Mouse (Mus musculus) intestine, postnatal 0 days (tissue): ENCODE data around the gene Gm21987. TPM values are rescaled to one million over a fixed set of nuclear protein-coding genes. Genes with fewer than 3 reads are reported as not detected.

Experiments
- ATAC-seq: fragments of 200-750 bp; cut with Nextera tagmentation; 2 replicates; pipeline ENCODE4 v1.8.0; 2017; ENCODE audit warnings: mild to moderate bottlenecking, moderate TSS enrichment, moderate library complexity
- H3K27ac ChIP-seq: fragments of 300-500 bp; sonication (generic); 2 replicates; pipeline ENCODE4 v1.5.1; 2014; ENCODE audit warnings: mild to moderate bottlenecking, low read depth, low read length, moderate library complexity
- H3K27me3 ChIP-seq: fragments of 300-500 bp; sonication (generic); replicated peaks from 2 replicates; pipeline ENCODE4 v1.6.1; 2014; ENCODE audit warnings: low read length, mixed read lengths; ENCODE audit not compliant: control insufficient read depth, insufficient read depth
- H3K36me3 ChIP-seq: fragments of 300-500 bp; sonication (generic); 2 replicates; pipeline ENCODE4 v1.6.1; 2014; ENCODE audit warnings: mild to moderate bottlenecking, moderate library complexity; ENCODE audit not compliant: control insufficient read depth, insufficient read depth
- H3K4me1 ChIP-seq: fragments of 300-500 bp; sonication (generic); replicated peaks from 2 replicates; pipeline ENCODE4 v1.6.1; 2014; ENCODE audit warnings: antibody characterized with exemption, low read length, mixed read lengths; ENCODE audit not compliant: control insufficient read depth, insufficient read depth
- H3K4me2 ChIP-seq: fragments of 300-500 bp; sonication (generic); replicated peaks from 2 replicates; pipeline ENCODE4 v1.6.1; 2014; ENCODE audit warnings: low read depth, mild to moderate bottlenecking, moderate library complexity
- H3K4me3 ChIP-seq: fragments of 300-500 bp; sonication (generic); 2 replicates; pipeline ENCODE4 v1.5.1; 2014; ENCODE audit warnings: low read depth, low read length
- H3K9ac ChIP-seq: fragments of 300-500 bp; sonication (generic); 2 replicates; pipeline ENCODE4 v1.6.1; 2014; ENCODE audit warnings: mild to moderate bottlenecking, low read depth, low read length
- H3K9me3 ChIP-seq: fragments of 300-500 bp; sonication (generic); 2 replicates; pipeline ENCODE4 v1.6.1; 2016; ENCODE audit warnings: mixed run types; ENCODE audit not compliant: control insufficient read depth
- CTCF ChIP-seq: sonication (generic); IDR thresholded peaks from 2 replicates; pipeline ENCODE4 v1.5.1; 2016; ENCODE audit warnings: low read depth, mild to moderate bottlenecking, control low read depth, antibody characterized with exemption, moderate library complexity
- WGBS: fragments of 180-500 bp; shearing (Covaris S2); extraction: QIAGEN DNeasy Blood & Tissue Kit; methylation state at CpG from one replicate; pipeline ENCODE4 v1.1.7; 2014; 5-methylcytosine and 5-hydroxymethylcytosine counted together
- polyA plus RNA-seq: library from polyadenylated mRNA; unstranded; fragments of >200 nt; fragmentation: Nextera tagmentation; extraction: Ambion mirVana; gene quantifications from 2 replicates; pipeline ENCODE4 v1.2.1, GENCODE M21; 2015

Gene Gm21987
- polyA plus RNA-seq, 1 experiment from 2014 or later = 0.38 TPM

GRCm38 (mm10) chr16:38379493-38379892 is 32.7 kb downstream of the Gm21987 start:
- Histone ChIP-seq H3K36me3 (no peaks in the 10 kb centered on the region), H3K4me2 (no peak overlapping the region), H3K27me3 (no peaks in the 10 kb centered on the region), H3K4me1 (peaks cover 6% of the 10 kb centered on the region; the same call in 1 of the 2 replicates), H3K9me3 (no peaks in the 10 kb centered on the region), H3K27ac (no peak overlapping the region), H3K9ac (no peak overlapping the region), H3K4me3 (no peak overlapping the region)
- WGBS = 17% methylated on average over 3 of the region's 3 CpGs
- no peak for TF ChIP-seq CTCF
- no peak for ATAC-seq

DNA sequence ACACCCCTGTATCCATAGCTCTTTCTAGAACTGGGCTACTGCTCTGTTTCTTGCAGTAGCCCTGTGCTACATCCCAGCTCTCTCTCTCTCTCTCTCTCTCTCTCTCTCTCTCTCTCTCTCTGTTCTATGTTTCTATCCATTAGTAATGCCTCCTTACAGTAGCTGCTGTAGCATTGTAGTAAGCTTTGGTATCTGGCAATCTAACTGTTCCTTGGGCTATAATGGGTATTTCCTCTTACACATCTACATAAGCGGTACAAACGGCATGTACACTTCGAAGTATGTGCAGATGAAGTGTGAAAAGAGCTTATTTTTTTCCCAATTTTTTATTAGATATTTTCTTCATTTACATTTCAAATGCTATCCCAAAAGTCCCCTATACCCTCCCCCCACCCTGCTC is 33.1 kb downstream of the Gm21987 start:
- Histone ChIP-seq H3K9ac (no peak overlapping the region), H3K4me3 (no peak overlapping the region), H3K4me1 (peaks cover 6% of the 10 kb centered on the region; the same call in 1 of the 2 replicates), H3K27me3 (no peaks in the 10 kb centered on the region), H3K4me2 (no peak overlapping the region), H3K27ac (no peak overlapping the region), H3K36me3 (no peaks in the 10 kb centered on the region), H3K9me3 (no peaks in the 10 kb centered on the region)
- WGBS = 95% methylated on average over 3 of the region's 3 CpGs
- no peak for ATAC-seq
- no peak for TF ChIP-seq CTCF

- Histone ChIP-seq H3K27ac (no peak overlapping the region), H3K4me2 (no peak overlapping the region), H3K9ac (no peak overlapping the region), H3K4me1 (peaks cover 5% of the 10 kb centered on the region; the same call in 1 of the 2 replicates), H3K9me3 (no peaks in the 10 kb centered on the region), H3K4me3 (no peak overlapping the region), H3K27me3 (no peaks in the 10 kb centered on the region), H3K36me3 (no peaks in the 10 kb centered on the region)
- 86% methylated on average over 2 of the region's 2 CpGs for WGBS
- no peak for TF ChIP-seq CTCF
- ATAC-seq = no peak
Observed at GRCm38 (mm10) chr16:38383683-38384082, 36.8 kb downstream of the Gm21987 start.

GRCm38 (mm10) chr16:38385184-38385634 is 38.4 kb downstream of the Gm21987 start:
- Histone ChIP-seq H3K4me3 (no peak overlapping the region), H3K4me1 (no peaks in the 10 kb centered on the region), H3K9ac (no peak overlapping the region), H3K27ac (no peak overlapping the region), H3K9me3 (no peaks in the 10 kb centered on the region), H3K4me2 (no peak overlapping the region), H3K27me3 (no peaks in the 10 kb centered on the region), H3K36me3 (no peaks in the 10 kb centered on the region)
- no peak for ATAC-seq
- WGBS = 82% methylated on average over 6 of the region's 6 CpGs
- TF ChIP-seq CTCF = no peak

DNA sequence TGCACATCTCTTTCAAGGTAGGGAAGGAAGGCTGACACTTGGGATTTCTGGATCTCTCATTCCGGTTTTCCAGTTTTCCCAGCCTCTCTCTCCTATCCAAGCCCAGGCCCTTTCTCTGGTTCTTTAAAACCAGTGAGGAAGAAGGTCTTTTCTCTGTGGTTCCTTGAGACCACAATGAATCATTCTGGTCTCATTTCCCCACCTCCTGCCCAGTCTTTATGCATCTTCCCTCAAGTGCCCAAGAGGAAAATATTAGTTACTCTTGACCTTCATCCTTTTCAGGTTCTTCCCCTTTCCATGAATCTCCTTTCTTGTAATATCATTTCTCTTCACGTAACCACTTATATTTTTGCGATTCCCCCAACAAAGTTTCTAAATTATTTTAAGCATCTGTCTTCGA is 38.9 kb downstream of the Gm21987 start:
- H3K27me3 ChIP-seq = no peaks in the 10 kb centered on the region
- WGBS = 93% methylated on average over 4 of the region's 4 CpGs
- no peak overlapping the region for H3K9ac ChIP-seq
- no peak overlapping the region for H3K4me3 ChIP-seq
- no peaks in the 10 kb centered on the region for H3K4me1 ChIP-seq
- H3K36me3 ChIP-seq = no peaks in the 10 kb centered on the region
- ATAC-seq = no peak
- no peak overlapping the region for H3K4me2 ChIP-seq
- H3K27ac ChIP-seq = no peak overlapping the region
- no peaks in the 10 kb centered on the region for H3K9me3 ChIP-seq
- no peak for TF ChIP-seq CTCF

DNA sequence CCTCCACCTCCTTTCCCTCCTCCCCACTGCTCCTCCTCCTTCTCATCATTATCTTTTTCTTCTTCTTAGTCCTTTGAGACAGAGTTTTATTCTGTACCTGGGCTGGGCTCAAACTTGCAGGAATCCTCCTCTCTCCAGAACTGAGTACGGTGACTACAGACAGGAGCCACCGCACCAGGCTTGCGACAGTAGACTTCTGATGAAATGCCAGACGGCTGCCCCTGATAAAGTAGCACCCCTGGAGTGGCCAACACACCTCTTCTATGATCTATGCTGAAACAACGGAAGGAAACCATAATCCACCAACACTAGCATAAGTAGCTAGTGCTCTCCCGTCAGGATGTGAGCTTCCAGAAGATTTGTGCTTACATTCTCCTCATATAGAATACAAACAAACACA is 40.5 kb downstream of the Gm21987 start:
- WGBS = 83% methylated on average over 6 of the region's 6 CpGs
- Histone ChIP-seq H3K36me3 (no peaks in the 10 kb centered on the region), H3K9me3 (no peaks in the 10 kb centered on the region), H3K4me3 (no peak overlapping the region), H3K27ac (no peak overlapping the region), H3K4me1 (no peaks in the 10 kb centered on the region), H3K4me2 (no peak overlapping the region), H3K27me3 (no peaks in the 10 kb centered on the region), H3K9ac (no peak overlapping the region)
- no peak for TF ChIP-seq CTCF
- ATAC-seq = no peak

- Histone ChIP-seq H3K27me3 (no peaks in the 10 kb centered on the region), H3K9me3 (no peaks in the 10 kb centered on the region), H3K4me2 (no peak overlapping the region), H3K4me3 (no peak overlapping the region), H3K9ac (no peak overlapping the region), H3K4me1 (no peaks in the 10 kb centered on the region), H3K36me3 (no peaks in the 10 kb centered on the region), H3K27ac (no peak overlapping the region)
- TF ChIP-seq CTCF = no peak
- WGBS = 74% methylated on average over 6 of the region's 6 CpGs
- no peak for ATAC-seq
Observed at GRCm38 (mm10) chr16:38388757-38389156, 41.9 kb downstream of the Gm21987 start.
